Mouse (Mus musculus) right cerebral cortex, adult 18-20 months (tissue): Measurements from ENCODE around the gene Specc1.

Experiments
- DNase-seq: peaks from one replicate; pipeline ENCODE4 v3.0.0; 2022; ENCODE audit warnings: mixed read lengths

The Specc1 gene

GRCm38 (mm10) chr11:62051487-62051886 is 94.9 kb downstream of the Specc1 start:
- DNase-seq, result peak; percentile 28

- no peak for DNase-seq
Measured at GRCm38 (mm10) chr11:62053928-62054327, 97.4 kb downstream of the Specc1 start.

- no peak for DNase-seq
Measured at GRCm38 (mm10) chr11:62064565-62064964, 108.0 kb downstream of the Specc1 start.

- no peak for DNase-seq
Measured at GRCm38 (mm10) chr11:62065655-62066054, 109.1 kb downstream of the Specc1 start.

- DNase-seq, result peak; percentile 39
Measured at GRCm38 (mm10) chr11:62069554-62069953, 113.0 kb downstream of the Specc1 start.

- peak; percentile 25 for DNase-seq
Measured at GRCm38 (mm10) chr11:62070206-62070605, 113.6 kb downstream of the Specc1 start.

- DNase-seq, result no peak
Measured at GRCm38 (mm10) chr11:62072406-62072805, 115.8 kb downstream of the Specc1 start.

- no peak for DNase-seq
Measured at GRCm38 (mm10) chr11:62073575-62074140, 117.1 kb downstream of the Specc1 start.

- no peak for DNase-seq
Measured at GRCm38 (mm10) chr11:62074578-62074977, 118.0 kb downstream of the Specc1 start.

- no peak for DNase-seq
Measured at GRCm38 (mm10) chr11:62075071-62075470, 118.5 kb downstream of the Specc1 start.

- no peak for DNase-seq
Measured at GRCm38 (mm10) chr11:62075551-62075950, 119.0 kb downstream of the Specc1 start.

GRCm38 (mm10) chr11:62076345-62077156 is 120.0 kb downstream of the Specc1 start:
- DNase-seq, result peak; percentile 95

GRCm38 (mm10) chr11:62077157-62077865 is 120.7 kb downstream of the Specc1 start:
- no peak for DNase-seq

GRCm38 (mm10) chr11:62078371-62078770 is 121.8 kb downstream of the Specc1 start:
- DNase-seq, result no peak

- no peak for DNase-seq
Measured at GRCm38 (mm10) chr11:62079100-62079857, 122.7 kb downstream of the Specc1 start.

- DNase-seq, result no peak
Measured at GRCm38 (mm10) chr11:62080476-62080875, 123.9 kb downstream of the Specc1 start.

- no peak for DNase-seq
Measured at GRCm38 (mm10) chr11:62086648-62087047, 130.1 kb downstream of the Specc1 start.

- no peak for DNase-seq
Measured at GRCm38 (mm10) chr11:62087051-62087450, 130.5 kb downstream of the Specc1 start.

- DNase-seq, result no peak
Measured at GRCm38 (mm10) chr11:62088651-62089050, 132.1 kb downstream of the Specc1 start.

GRCm38 (mm10) chr11:62090321-62090720 is 133.8 kb downstream of the Specc1 start:
- DNase-seq, result no peak

- DNase-seq, result no peak
Measured at GRCm38 (mm10) chr11:62103380-62103911, 146.9 kb downstream of the Specc1 start.

- peak; percentile 60 for DNase-seq
Measured at GRCm38 (mm10) chr11:62106401-62106871, 149.9 kb downstream of the Specc1 start.
